Mouse (Mus musculus) gastrocnemius, postnatal 25 days (tissue): ENCODE measurements around the gene Ttc23. TPM values are rescaled to one million over a fixed set of nuclear protein-coding genes. Genes with fewer than 3 reads are reported as not detected.

Source experiments
- DNase-seq: peaks from one replicate; pipeline ENCODE4 v3.0.0; 2022
- long read RNA-seq, 2 experiments: library from polyadenylated mRNA; stranded (forward); transcript quantifications; one replicate each; pipeline ENCODE4 v2.0.0; 2021
- total RNA-seq, 2 experiments: library from RNA; stranded (reverse); gene quantifications; 1 replicate in 1 of 2; 2 replicates in 1 of 2; pipeline ENCODE4 v1.2.3; 2021

Gene Ttc23
- 10 to 100 TPM; 17.1 to 21.7 TPM for total RNA-seq
- long read RNA-seq, experiment 1, partial matches to known transcripts: 0 of 35 reads
- long read RNA-seq, experiment 1, other reads (novel, unspliced or antisense): 34 of 35 reads
- long read RNA-seq, experiment 2, transcript Ttc23-203 (11 exons, 2,216 nt): major isoform, 5 of 31 reads
- long read RNA-seq, experiment 2, partial matches to known transcripts: 0 of 31 reads
- long read RNA-seq, experiment 2, other reads (novel, unspliced or antisense): 26 of 31 reads

GRCm38 (mm10) chr7:67647277-67647676 lies at the start of gene Ttc23:
TSS of gene Ttc23 (plus strand) at chr7:67647410.
- DNase-seq: no peak

- DNase-seq: peak; percentile 55
These were observed 49.2 kb upstream of the Ttc23 start for GRCm38 (mm10) chr7:67598050-67598449.

GRCm38 (mm10) chr7:67605114-67605513 lies 42.1 kb upstream of the Ttc23 start:
- DNase-seq: no peak

- DNase-seq: no peak
These were observed 41.0 kb upstream of the Ttc23 start for GRCm38 (mm10) chr7:67606250-67606649.

DNA sequence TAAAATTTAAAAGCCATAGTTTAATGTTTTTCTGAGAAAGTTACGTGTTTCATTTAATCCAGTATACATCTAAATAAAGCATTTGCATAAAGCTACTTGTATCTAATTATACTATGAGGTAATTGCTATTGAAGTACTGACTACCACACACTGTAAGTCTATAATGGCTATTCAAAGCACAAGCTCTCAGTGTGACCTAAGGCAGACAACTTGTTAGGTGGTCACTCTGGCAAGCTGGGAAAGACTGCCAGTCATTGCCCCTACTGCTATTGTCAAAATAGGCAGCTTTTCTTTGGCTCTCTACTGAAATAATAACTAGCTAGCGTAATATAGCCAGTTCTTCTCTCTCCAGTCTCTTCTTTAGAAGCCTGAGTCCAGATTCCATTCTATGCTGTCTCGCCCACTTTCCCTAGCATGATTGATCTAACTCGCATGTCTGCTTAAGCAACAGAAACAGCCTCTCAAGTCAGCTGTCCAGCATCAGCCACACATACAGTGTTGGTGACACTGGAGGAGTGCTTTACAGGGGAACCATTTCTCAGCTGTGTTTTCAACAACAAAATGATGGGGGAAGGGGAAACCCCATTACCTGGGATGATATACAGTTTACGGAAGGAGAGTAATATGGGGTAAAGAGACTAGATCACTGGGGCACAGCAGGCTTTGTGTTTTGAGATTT lies 39.4 kb upstream of the Ttc23 start:
- no peak for DNase-seq

- no peak for DNase-seq
These were observed 38.7 kb upstream of the Ttc23 start for GRCm38 (mm10) chr7:67608348-67609024.

DNA sequence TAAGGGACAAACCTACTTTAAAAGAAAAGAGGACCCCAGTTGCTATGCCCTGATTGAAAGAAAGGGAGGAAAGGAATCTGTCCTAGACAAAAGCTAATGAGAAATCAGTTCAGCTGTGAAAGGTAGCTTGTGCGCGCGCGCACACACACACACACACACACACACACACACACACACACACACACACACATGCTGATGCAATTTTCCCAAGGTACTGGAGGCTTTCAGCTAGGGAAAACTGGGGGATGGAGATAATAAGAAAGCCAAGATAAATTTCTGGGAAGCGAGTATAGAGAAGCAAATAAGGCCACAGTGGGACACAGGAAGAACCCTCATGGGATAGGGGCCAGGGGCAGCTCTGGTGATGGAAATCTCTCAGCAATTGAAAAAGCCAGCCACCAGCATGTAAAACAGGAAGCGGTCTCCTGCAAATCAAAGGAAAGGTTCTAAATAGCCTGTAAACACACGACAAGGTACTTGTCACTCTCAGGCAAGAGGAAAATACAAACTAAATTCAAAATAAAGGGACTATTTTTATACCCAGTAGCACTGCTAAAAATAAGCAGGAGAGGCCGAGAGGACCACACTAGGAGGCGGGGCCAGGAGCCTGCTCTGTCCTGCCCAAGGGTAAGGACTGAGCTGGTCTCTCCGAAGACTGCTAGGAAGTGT lies 33.3 kb upstream of the Ttc23 start:
- peak; percentile 30 for DNase-seq

DNA sequence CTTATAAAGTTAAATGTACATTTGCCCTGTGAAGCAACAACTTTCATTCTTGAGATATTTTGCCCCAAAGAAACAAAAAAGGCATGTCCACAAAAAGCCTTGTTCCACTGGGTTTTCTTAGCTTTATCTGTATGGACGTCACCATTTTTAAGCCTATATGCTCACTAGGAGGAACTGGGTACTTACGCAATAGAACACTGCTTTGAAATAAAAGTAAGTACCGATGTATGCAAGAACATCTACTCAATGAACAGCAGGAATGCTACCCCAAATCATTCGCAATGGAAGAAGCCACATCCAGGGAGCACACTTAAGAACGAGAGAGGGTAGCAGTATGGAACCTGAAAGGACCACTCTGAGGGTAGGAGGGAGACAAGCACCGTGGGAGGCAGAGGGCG lies 32.7 kb upstream of the Ttc23 start:
- no peak for DNase-seq

DNA sequence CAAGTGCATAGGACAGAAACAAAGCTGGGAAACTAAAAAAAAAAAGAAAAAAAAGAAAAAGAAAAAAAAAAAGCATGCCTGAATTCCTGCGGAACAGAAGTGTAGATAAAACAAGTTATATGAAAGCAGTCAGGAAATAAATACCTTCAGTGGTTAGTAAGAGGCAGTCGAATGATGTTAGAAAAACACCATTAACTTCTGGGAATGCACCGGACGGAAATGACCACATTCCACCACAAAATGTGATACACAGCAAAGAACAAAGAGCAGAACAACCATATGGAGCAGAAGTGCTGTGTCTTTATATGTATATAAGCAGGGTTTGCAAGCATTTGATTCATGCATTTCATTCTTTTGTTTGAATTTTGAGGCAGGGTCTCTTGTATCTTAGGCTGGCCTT lies 30.3 kb upstream of the Ttc23 start:
- no peak for DNase-seq

DNA sequence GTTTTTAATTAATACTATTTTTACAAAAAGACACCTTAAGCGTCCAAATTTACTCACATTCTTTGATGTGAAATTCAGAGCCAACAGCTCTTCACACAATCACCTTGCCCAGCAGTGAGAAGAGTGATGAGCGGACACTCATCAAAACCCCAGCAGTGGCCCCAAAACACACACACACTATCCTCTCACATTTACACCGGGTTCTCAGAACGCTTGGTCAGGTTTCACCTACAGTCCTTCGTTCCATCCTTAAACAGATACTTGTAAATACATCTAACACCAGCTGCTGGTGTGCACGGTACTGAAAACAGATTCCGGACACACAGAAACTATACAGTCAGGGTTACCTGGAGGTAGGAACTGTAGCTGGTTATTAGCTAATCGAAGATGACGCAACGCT lies 29.6 kb upstream of the Ttc23 start:
- no peak for DNase-seq

GRCm38 (mm10) chr7:67618316-67618715 lies 28.9 kb upstream of the Ttc23 start:
- DNase-seq: no peak

- DNase-seq: no peak
These were observed 27.4 kb upstream of the Ttc23 start for GRCm38 (mm10) chr7:67619836-67620235.

GRCm38 (mm10) chr7:67622151-67622550 lies 25.1 kb upstream of the Ttc23 start:
- DNase-seq: no peak

GRCm38 (mm10) chr7:67626671-67627070 lies 20.5 kb upstream of the Ttc23 start:
- no peak for DNase-seq

GRCm38 (mm10) chr7:67629681-67630080 lies 17.5 kb upstream of the Ttc23 start:
- DNase-seq: no peak

DNA sequence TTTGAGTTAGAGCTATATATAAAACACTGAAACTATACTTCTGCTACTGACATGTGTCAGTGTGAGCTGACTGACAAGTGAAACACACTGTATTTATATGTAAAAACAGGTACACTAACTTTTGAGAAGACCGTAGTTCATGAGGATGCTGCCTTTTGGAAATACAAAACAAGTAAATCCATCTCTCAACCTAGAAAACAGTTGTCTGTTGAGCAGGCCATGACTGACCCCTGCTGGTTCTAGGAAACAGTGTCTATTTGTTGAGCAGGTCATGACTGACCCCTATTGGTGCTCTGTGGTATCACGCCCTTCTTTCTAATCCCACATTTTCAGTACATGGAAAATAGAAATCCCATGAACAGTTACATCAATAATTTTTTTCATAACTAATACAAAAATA lies 16.4 kb upstream of the Ttc23 start:
- DNase-seq: peak; percentile 25

- no peak for DNase-seq
These were observed 14.8 kb upstream of the Ttc23 start for GRCm38 (mm10) chr7:67632380-67632779.

GRCm38 (mm10) chr7:67634210-67634609 lies 13.0 kb upstream of the Ttc23 start:
- no peak for DNase-seq

DNA sequence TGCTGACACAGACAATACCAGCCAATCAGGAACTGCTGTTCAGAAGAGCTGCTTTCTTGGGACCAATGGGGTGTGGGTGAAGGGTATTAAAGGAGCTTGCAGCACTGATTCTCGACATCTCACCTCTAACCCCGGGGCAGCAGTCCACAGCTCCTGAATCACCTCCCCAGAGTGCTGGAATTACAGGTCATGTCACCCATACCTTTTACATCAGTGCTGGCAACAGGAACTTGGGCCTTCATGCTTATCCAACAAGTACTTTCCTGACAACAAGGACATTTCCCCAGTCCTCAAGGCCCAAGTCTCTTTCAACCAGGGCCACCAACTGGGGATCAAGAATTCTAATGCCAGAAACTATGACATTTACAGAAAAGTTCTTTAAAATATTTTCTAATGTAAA lies 11.0 kb upstream of the Ttc23 start:
- no peak for DNase-seq

DNA sequence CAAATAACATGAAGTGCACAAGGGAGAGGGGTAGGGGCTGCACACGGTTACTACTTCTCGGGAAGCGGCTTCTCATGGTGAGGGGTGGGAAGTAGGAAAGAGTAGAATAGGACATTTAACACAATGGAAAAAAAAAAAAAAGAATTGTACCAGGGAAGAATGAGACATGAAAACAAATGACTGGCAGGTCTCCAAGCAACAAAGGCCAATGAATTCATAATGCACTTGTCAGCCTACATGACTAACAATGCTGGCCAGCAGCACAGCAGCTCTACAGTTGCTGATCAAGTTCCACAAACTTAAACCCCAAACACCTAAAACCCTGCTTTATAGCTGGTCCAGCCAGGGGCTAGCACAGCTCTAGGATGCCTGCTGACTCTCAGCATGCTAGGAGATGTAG lies 8.2 kb upstream of the Ttc23 start:
- no peak for DNase-seq

GRCm38 (mm10) chr7:67642955-67643354 lies 4.3 kb upstream of the Ttc23 start:
- no peak for DNase-seq

GRCm38 (mm10) chr7:67644291-67644690 lies 2.9 kb upstream of the Ttc23 start:
- DNase-seq: no peak
